Comparison of ENCODE assay signal across 7 mouse cellular contexts in the genomic region with DNA sequence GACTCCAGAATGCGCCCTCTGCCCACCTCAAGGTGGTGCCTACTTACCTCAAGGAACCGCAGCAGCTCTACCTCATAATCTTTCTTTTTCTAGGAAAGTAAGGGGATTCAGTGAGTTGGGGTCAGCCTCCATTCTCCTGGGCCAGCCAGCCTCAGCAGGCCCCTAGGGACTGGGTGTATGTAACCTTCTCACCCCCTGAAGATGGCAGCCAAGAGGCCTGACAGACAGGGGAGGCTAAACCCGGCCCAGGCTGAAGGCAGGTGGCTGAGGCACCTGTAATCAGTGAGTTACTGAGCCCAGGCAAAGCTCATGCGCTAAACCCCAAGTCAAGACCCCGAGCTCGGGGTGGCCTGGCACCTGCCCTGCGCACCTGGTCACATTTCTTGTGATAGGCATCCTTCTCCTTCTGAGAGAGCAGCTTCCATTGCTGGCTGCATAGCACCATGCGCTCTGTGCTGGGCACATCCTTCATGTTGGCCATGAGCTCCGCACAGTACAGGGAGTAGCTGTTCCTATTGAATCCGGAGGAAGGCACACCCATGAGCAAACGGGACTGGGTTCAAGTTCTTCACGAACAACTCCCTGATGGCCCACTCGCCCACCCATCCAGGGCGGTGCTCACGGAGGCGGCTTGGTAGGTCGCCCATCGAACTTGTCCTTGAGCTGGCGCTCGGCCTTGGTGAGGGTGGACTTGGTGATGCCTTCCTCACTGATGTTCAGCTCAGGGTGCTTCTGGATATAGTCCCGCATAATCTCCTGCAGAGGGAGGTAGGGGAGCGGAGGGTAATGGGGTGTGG. TPM values are rescaled to one million over a fixed set of nuclear protein-coding genes. Genes with fewer than 3 reads are reported as not detected.
DNase-seq lines count a peak whose midpoint lies in the region; ATAC-seq lines count a peak whose summit lies in the region.

No protein-coding gene starts in this region.

- H3K4me3 ChIP-seq in embryonic facial prominence, embryonic 14.5 days (ENCODE audit: low read depth, low read length) = peak overlapping the region; percentile 28; the same call in 1 of the 2 replicates
- peak overlapping the region; percentile 34 for H3K4me3 ChIP-seq in intestine, embryonic 14.5 days (ENCODE audit: low read depth, low read length)
- no peak overlapping the region for H3K4me3 ChIP-seq in neural tube, embryonic 13.5 days

- no peaks in the 10 kb centered on the region for H3K4me1 ChIP-seq in embryonic facial prominence, embryonic 14.5 days (ENCODE audit: control insufficient read depth, insufficient read depth, low read length)
- peaks cover 19% of the 10 kb centered on the region for H3K4me1 ChIP-seq in intestine, embryonic 14.5 days (replicated peaks; ENCODE audit: control insufficient read depth, insufficient read depth, low read length)
- peaks cover 32% of the 10 kb centered on the region for H3K4me1 ChIP-seq in neural tube, embryonic 13.5 days (replicated peaks)

- no peaks in the 10 kb centered on the region for H3K9me3 ChIP-seq in embryonic facial prominence, embryonic 14.5 days (ENCODE audit: control insufficient read depth, low read length)
- H3K9me3 ChIP-seq in intestine, embryonic 14.5 days (ENCODE audit: control insufficient read depth, low read length) = no peaks in the 10 kb centered on the region
- no peaks in the 10 kb centered on the region for H3K9me3 ChIP-seq in neural tube, embryonic 13.5 days

- peaks cover 81% of the 10 kb centered on the region for H3K36me3 ChIP-seq in embryonic facial prominence, embryonic 14.5 days (ENCODE audit: control insufficient read depth, insufficient read depth, low read length)
- peaks cover 82% of the 10 kb centered on the region for H3K36me3 ChIP-seq in intestine, embryonic 14.5 days (ENCODE audit: control insufficient read depth, insufficient read depth, low read length)
- peaks cover 93% of the 10 kb centered on the region for H3K36me3 ChIP-seq in neural tube, embryonic 13.5 days

- DNase-seq in left cerebral cortex, postnatal 14 days (ENCODE audit: low spot score in 2 of 2) = peak; percentile 7 to 10
- no peak for DNase-seq in left cerebral cortex, adult 9 months (ENCODE audit: low spot score in 2 of 2)
- DNase-seq in embryonic facial prominence, embryonic 14.5 days (ENCODE audit: low spot score) = no peak
- no peak for DNase-seq in intestine, embryonic 14.5 days (ENCODE audit: low spot score)
- no peak for DNase-seq in gastrocnemius, adult 18-20 months (ENCODE audit: low spot score)
- DNase-seq in frontal cortex, postnatal 25 days (ENCODE audit: low spot score in 2 of 2) = no peak

- H3K4me2 ChIP-seq in embryonic facial prominence, embryonic 14.5 days (ENCODE audit: low read depth, low read length) = peak overlapping the region; percentile 51
- peak overlapping the region; percentile 51 for H3K4me2 ChIP-seq in intestine, embryonic 14.5 days (ENCODE audit: low read length)
- H3K4me2 ChIP-seq in neural tube, embryonic 13.5 days = peak overlapping the region; percentile 51

- no peaks in the 10 kb centered on the region for H3K27me3 ChIP-seq in embryonic facial prominence, embryonic 14.5 days (replicated peaks; ENCODE audit: control insufficient read depth, insufficient read depth, low read length)
- H3K27me3 ChIP-seq in intestine, embryonic 14.5 days (replicated peaks; ENCODE audit: control insufficient read depth, insufficient read depth, low read length) = no peaks in the 10 kb centered on the region
- H3K27me3 ChIP-seq in neural tube, embryonic 13.5 days = no peaks in the 10 kb centered on the region

- H3K27ac ChIP-seq in embryonic facial prominence, embryonic 14.5 days (replicated peaks; ENCODE audit: low read depth, low read length) = peak overlapping the region; percentile 73
- H3K27ac ChIP-seq in intestine, embryonic 14.5 days (ENCODE audit: low read depth) = peak overlapping the region; percentile 60
- H3K27ac ChIP-seq in neural tube, embryonic 13.5 days (replicated peaks) = peak overlapping the region; percentile 79; the same call in 1 of the 2 replicates

- WGBS in embryonic facial prominence, embryonic 14.5 days = 87% methylated on average over 22 of the region's 22 CpGs
- WGBS in intestine, embryonic 14.5 days = 89% methylated on average over 22 of the region's 22 CpGs
- WGBS in neural tube, embryonic 13.5 days = 90% methylated on average over 22 of the region's 22 CpGs

- peak overlapping the region; percentile 11 for H3K9ac ChIP-seq in embryonic facial prominence, embryonic 14.5 days (ENCODE audit: low read depth, low read length)
- peak overlapping the region; percentile 29; the same call in 1 of the 2 replicates for H3K9ac ChIP-seq in intestine, embryonic 14.5 days (ENCODE audit: low read length)
- peak overlapping the region; percentile 54 for H3K9ac ChIP-seq in neural tube, embryonic 13.5 days

- intact Hi-C loops in left cerebral cortex, postnatal 14 days (cut with DNase I) = loop anchor here (2.0 kb wide), 2 partner anchors 101 to 121 kb away; partner anchors contain the start of gene Grn

- no peak for ATAC-seq in embryonic facial prominence, embryonic 14.5 days (ENCODE audit: low read depth)
- ATAC-seq in intestine, embryonic 14.5 days (replicated peaks; ENCODE audit: low FRiP score, low TSS enrichment, low read depth) = no peak; the same call in 1 of the 2 replicates
- ATAC-seq in neural tube, embryonic 13.5 days (ENCODE audit: low read depth) = peak; percentile 10; the same call in 1 of the 2 replicates

RNA-seq across cellular contexts. Expression of gene Ubtf, which starts 9.5 kb away (rescaled TPM):
- 100 to 1,000 TPM; 104 to 108 TPM for total RNA-seq in left cerebral cortex, postnatal 14 days (2021)
- polyA plus RNA-seq in embryonic facial prominence, embryonic 14.5 days (2014; fragmentation: Nextera tagmentation; extraction: Ambion mirVana) = 73.3 and 83.9 TPM in 2 replicates
- polyA plus RNA-seq in intestine, embryonic 14.5 days (2014; fragmentation: Nextera tagmentation; extraction: Ambion mirVana) = 85.5 and 86.0 TPM in 2 replicates
- polyA plus RNA-seq in neural tube, embryonic 13.5 days (2015; fragmentation: Nextera tagmentation; extraction: Ambion mirVana) = 78.2 and 83.9 TPM in 2 replicates
- total RNA-seq in gastrocnemius, adult 18-20 months (2021) = 10 to 100 TPM; 35.4 to 42.6 TPM

RNA-seq across cellular contexts. Expression of gene Atxn7l3, which starts 13.6 kb away (rescaled TPM):
- 100 to 1,000 TPM; 180 to 196 TPM for total RNA-seq in left cerebral cortex, postnatal 14 days (2021)
- polyA plus RNA-seq in embryonic facial prominence, embryonic 14.5 days (2014; fragmentation: Nextera tagmentation; extraction: Ambion mirVana) = 19.5 and 20.8 TPM in 2 replicates
- 17.5 and 18.1 TPM in 2 replicates for polyA plus RNA-seq in intestine, embryonic 14.5 days (2014; fragmentation: Nextera tagmentation; extraction: Ambion mirVana)
- polyA plus RNA-seq in neural tube, embryonic 13.5 days (2015; fragmentation: Nextera tagmentation; extraction: Ambion mirVana) = 26.7 and 30.6 TPM in 2 replicates
- total RNA-seq in gastrocnemius, adult 18-20 months (2021) = 10 to 100 TPM in 1 of 2 experiments, 1 to 10 TPM in 1; 9.3 to 13.0 TPM

RNA-seq across cellular contexts. Expression of gene Tmub2, which starts 25.3 kb away (rescaled TPM):
- total RNA-seq in left cerebral cortex, postnatal 14 days (2021) = 10 to 100 TPM; 66.1 to 69.5 TPM
- polyA plus RNA-seq in embryonic facial prominence, embryonic 14.5 days (2014; fragmentation: Nextera tagmentation; extraction: Ambion mirVana) = 49.8 and 55.9 TPM in 2 replicates
- 50.5 and 55.5 TPM in 2 replicates for polyA plus RNA-seq in intestine, embryonic 14.5 days (2014; fragmentation: Nextera tagmentation; extraction: Ambion mirVana)
- 79.6 and 81.4 TPM in 2 replicates for polyA plus RNA-seq in neural tube, embryonic 13.5 days (2015; fragmentation: Nextera tagmentation; extraction: Ambion mirVana)
- total RNA-seq in gastrocnemius, adult 18-20 months (2021) = 10 to 100 TPM; 14.6 to 15.8 TPM

RNA-seq across cellular contexts. Expression of gene Asb16, which starts 41.5 kb away (rescaled TPM):
- under 1 TPM; 0.59 to 0.72 TPM for total RNA-seq in left cerebral cortex, postnatal 14 days (2021)
- polyA plus RNA-seq in embryonic facial prominence, embryonic 14.5 days (2014; fragmentation: Nextera tagmentation; extraction: Ambion mirVana) = 0.25 and 0.33 TPM in 2 replicates
- 0.08 and 0.16 TPM in 2 replicates for polyA plus RNA-seq in intestine, embryonic 14.5 days (2014; fragmentation: Nextera tagmentation; extraction: Ambion mirVana)
- not detected in 2 replicates for polyA plus RNA-seq in neural tube, embryonic 13.5 days (2015; fragmentation: Nextera tagmentation; extraction: Ambion mirVana)
- total RNA-seq in gastrocnemius, adult 18-20 months (2021) = 10 to 100 TPM; 86.0 to 97.5 TPM

RNA-seq across cellular contexts. Expression of gene Slc4a1, which starts 56.0 kb away (rescaled TPM):
- total RNA-seq in left cerebral cortex, postnatal 14 days (2021) = 1 to 10 TPM; 1.2 to 1.3 TPM
- polyA plus RNA-seq in embryonic facial prominence, embryonic 14.5 days (2014; fragmentation: Nextera tagmentation; extraction: Ambion mirVana) = 6.0 and 6.8 TPM in 2 replicates
- 1.8 and 2.8 TPM in 2 replicates for polyA plus RNA-seq in intestine, embryonic 14.5 days (2014; fragmentation: Nextera tagmentation; extraction: Ambion mirVana)
- 4.2 and 4.9 TPM in 2 replicates for polyA plus RNA-seq in neural tube, embryonic 13.5 days (2015; fragmentation: Nextera tagmentation; extraction: Ambion mirVana)
- under 1 TPM in 1 of 2 experiments, not detected in 1; 0.07 TPM for total RNA-seq in gastrocnemius, adult 18-20 months (2021)

Comparison
In these comparisons a context has a peak if more than half of its experiments do, and no peak if none do; other contexts are left out.
1. DNase-seq: peak in left cerebral cortex, postnatal 14 days (2 of 2); none in left cerebral cortex, adult 9 months (0 of 2), embryonic facial prominence, embryonic 14.5 days (single experiment), intestine, embryonic 14.5 days (single experiment), gastrocnemius, adult 18-20 months (single experiment) and frontal cortex, postnatal 25 days (0 of 2).
2. Peak in every context shown above with its lines, with median percentiles within 50 percentile points of each other: H3K27ac ChIP-seq, H3K4me2 ChIP-seq and H3K9ac ChIP-seq.